Mouse (Mus musculus): Measurements from ENCODE around the gene Tmem243. TPM values are rescaled to one million over a fixed set of nuclear protein-coding genes. Genes with fewer than 3 reads are reported as not detected.

The Tmem243 gene
- polyA plus RNA-seq (2012; rRNA removed) = 12.6 and 12.8 TPM in 2 replicates

GRCm38 (mm10) chr5:9100207-9100848 is at the start of gene Tmem243:
Gene Tmem243, plus strand, starts transcription at chr5:9100668.
- Histone ChIP-seq H3K4me1 (replicated peaks; ENCODE audit: control insufficient read depth, insufficient read depth, low read length) (peaks cover 10% of the 10 kb centered on the region), H3K36me3 (ENCODE audit: control insufficient read depth, insufficient read depth, low read length) (no peaks in the 10 kb centered on the region), H3K4me3 (ENCODE audit: control insufficient read depth, insufficient read depth, low read length) (peak within 1 kb of the TSS; percentile 61), H3K27me3 (ENCODE audit: control insufficient read depth, insufficient read depth, low read length) (peaks cover 4% of the 10 kb centered on the region; the same call in 1 of the 2 replicates), H3K27ac (ENCODE audit: control insufficient read depth, insufficient read depth, low read length) (no peak within 1 kb of the TSS)
- TF ChIP-seq CTCF (IDR thresholded peaks at IDR 0.05; ENCODE audit: borderline replicate concordance, control insufficient read depth, extremely low read depth, insufficient read depth, low read length, poor library complexity) (no peak), POLR2A (IDR thresholded peaks at IDR 0.05; ENCODE audit: control insufficient read depth, extremely low read depth, insufficient read depth, low read length, poor library complexity) (peak; percentile 40; the same call in 1 of the 2 replicates)
- 2% methylated on average over 59 of the region's 59 CpGs for WGBS
- DNase-seq = peak; percentile 78

- Histone ChIP-seq H3K4me3 (ENCODE audit: control insufficient read depth, insufficient read depth, low read length) (no peak overlapping the region), H3K4me1 (replicated peaks; ENCODE audit: control insufficient read depth, insufficient read depth, low read length) (no peaks in the 10 kb centered on the region), H3K36me3 (ENCODE audit: control insufficient read depth, insufficient read depth, low read length) (no peaks in the 10 kb centered on the region), H3K27me3 (ENCODE audit: control insufficient read depth, insufficient read depth, low read length) (no peaks in the 10 kb centered on the region), H3K27ac (ENCODE audit: control insufficient read depth, insufficient read depth, low read length) (no peak overlapping the region)
- DNase-seq = peak; percentile 71
- 28% methylated on average over 3 of the region's 3 CpGs for WGBS
- TF ChIP-seq POLR2A (IDR thresholded peaks at IDR 0.05; ENCODE audit: control insufficient read depth, extremely low read depth, insufficient read depth, low read length, poor library complexity) (no peak), CTCF (IDR thresholded peaks at IDR 0.05; ENCODE audit: borderline replicate concordance, control insufficient read depth, extremely low read depth, insufficient read depth, low read length, poor library complexity) (no peak)
These were observed 44.3 kb upstream of the Tmem243 start for GRCm38 (mm10) chr5:9056020-9056660.

GRCm38 (mm10) chr5:9057277-9057879 is 43.1 kb upstream of the Tmem243 start:
- TF ChIP-seq POLR2A (IDR thresholded peaks at IDR 0.05; ENCODE audit: control insufficient read depth, extremely low read depth, insufficient read depth, low read length, poor library complexity) = no peak
- WGBS = 94% methylated on average over 5 of the region's 5 CpGs
- H3K27ac ChIP-seq (ENCODE audit: control insufficient read depth, insufficient read depth, low read length) = no peak overlapping the region

GRCm38 (mm10) chr5:9059303-9060023 is 41.0 kb upstream of the Tmem243 start:
- H3K27me3 ChIP-seq (ENCODE audit: control insufficient read depth, insufficient read depth, low read length) = no peaks in the 10 kb centered on the region
- no peak for DNase-seq
- no peaks in the 10 kb centered on the region for H3K4me1 ChIP-seq (replicated peaks; ENCODE audit: control insufficient read depth, insufficient read depth, low read length)
- no peak overlapping the region for H3K27ac ChIP-seq (ENCODE audit: control insufficient read depth, insufficient read depth, low read length)
- 85% methylated on average over 6 of the region's 6 CpGs for WGBS
- no peak for TF ChIP-seq POLR2A (IDR thresholded peaks at IDR 0.05; ENCODE audit: control insufficient read depth, extremely low read depth, insufficient read depth, low read length, poor library complexity)
- no peak for TF ChIP-seq CTCF (IDR thresholded peaks at IDR 0.05; ENCODE audit: borderline replicate concordance, control insufficient read depth, extremely low read depth, insufficient read depth, low read length, poor library complexity)
- H3K36me3 ChIP-seq (ENCODE audit: control insufficient read depth, insufficient read depth, low read length) = no peaks in the 10 kb centered on the region
- no peak overlapping the region for H3K4me3 ChIP-seq (ENCODE audit: control insufficient read depth, insufficient read depth, low read length)

More at GRCm38 (mm10) chr5:9057277-9057879, 43.1 kb upstream of the Tmem243 start:
- Histone ChIP-seq H3K4me3 (ENCODE audit: control insufficient read depth, insufficient read depth, low read length) (no peak overlapping the region), H3K36me3 (ENCODE audit: control insufficient read depth, insufficient read depth, low read length) (no peaks in the 10 kb centered on the region), H3K4me1 (replicated peaks; ENCODE audit: control insufficient read depth, insufficient read depth, low read length) (no peaks in the 10 kb centered on the region), H3K27me3 (ENCODE audit: control insufficient read depth, insufficient read depth, low read length) (no peaks in the 10 kb centered on the region)
- no peak for DNase-seq

GRCm38 (mm10) chr5:9060228-9060627 is 40.2 kb upstream of the Tmem243 start:
- Histone ChIP-seq H3K27ac (ENCODE audit: control insufficient read depth, insufficient read depth, low read length) (no peak overlapping the region), H3K4me3 (ENCODE audit: control insufficient read depth, insufficient read depth, low read length) (no peak overlapping the region), H3K4me1 (replicated peaks; ENCODE audit: control insufficient read depth, insufficient read depth, low read length) (no peaks in the 10 kb centered on the region), H3K36me3 (ENCODE audit: control insufficient read depth, insufficient read depth, low read length) (no peaks in the 10 kb centered on the region), H3K27me3 (ENCODE audit: control insufficient read depth, insufficient read depth, low read length) (no peaks in the 10 kb centered on the region)
- WGBS = 54% methylated on average over 14 of the region's 14 CpGs
- TF ChIP-seq CTCF (IDR thresholded peaks at IDR 0.05; ENCODE audit: borderline replicate concordance, control insufficient read depth, extremely low read depth, insufficient read depth, low read length, poor library complexity) (no peak), POLR2A (IDR thresholded peaks at IDR 0.05; ENCODE audit: control insufficient read depth, extremely low read depth, insufficient read depth, low read length, poor library complexity) (no peak)
- DNase-seq = no peak

- DNase-seq = no peak
These were observed 36.3 kb upstream of the Tmem243 start for GRCm38 (mm10) chr5:9064217-9064616.

More at GRCm38 (mm10) chr5:9064217-9064616, 36.3 kb upstream of the Tmem243 start:
- 82% methylated on average over 1 of the region's 1 CpGs for WGBS
- Histone ChIP-seq H3K4me1 (replicated peaks; ENCODE audit: control insufficient read depth, insufficient read depth, low read length) (no peaks in the 10 kb centered on the region), H3K4me3 (ENCODE audit: control insufficient read depth, insufficient read depth, low read length) (no peak overlapping the region), H3K36me3 (ENCODE audit: control insufficient read depth, insufficient read depth, low read length) (no peaks in the 10 kb centered on the region), H3K27me3 (ENCODE audit: control insufficient read depth, insufficient read depth, low read length) (no peaks in the 10 kb centered on the region), H3K27ac (ENCODE audit: control insufficient read depth, insufficient read depth, low read length) (no peak overlapping the region)
- TF ChIP-seq CTCF (IDR thresholded peaks at IDR 0.05; ENCODE audit: borderline replicate concordance, control insufficient read depth, extremely low read depth, insufficient read depth, low read length, poor library complexity) (no peak), POLR2A (IDR thresholded peaks at IDR 0.05; ENCODE audit: control insufficient read depth, extremely low read depth, insufficient read depth, low read length, poor library complexity) (no peak)

All from thymus, adult 2 months (tissue).